Mouse (Mus musculus): Measurements from ENCODE around the gene Zfp985.
"Not testable (repeated sequence)": the region's sequence is repeated elsewhere in the genome, so short reads cannot be mapped to it uniquely, and the experiment has no call there.

GRCm38 (mm10) chr4:147558011-147558410, 4.9 kb downstream of the Zfp985 start:
- TF ChIP-seq CTCF (conservative IDR thresholded peaks at IDR 0.05; ENCODE audit: low read length); POU5F1 (IDR thresholded peaks at IDR 0.05; ENCODE audit: borderline replicate concordance, low read length): not testable (repeated sequence)
- TF ChIP-seq NANOG (IDR thresholded peaks at IDR 0.05; ENCODE audit: borderline replicate concordance, low read length): peak; percentile 35; the same call in 1 of the 2 replicates

Measured in E14TG2a.4 (cell line).